Mouse (Mus musculus): ENCODE measurements around the gene Lrmda.

Gene Lrmda

GRCm38 (mm10) chr14:22335101-22335820 is 315.7 kb downstream of the Lrmda start:
- DNase-seq, result no peak

GRCm38 (mm10) chr14:22339176-22339575 is 319.7 kb downstream of the Lrmda start:
- no peak for DNase-seq

- DNase-seq, result peak; percentile 37
These were observed 323.8 kb downstream of the Lrmda start for GRCm38 (mm10) chr14:22343357-22343756.

GRCm38 (mm10) chr14:22345248-22345647 is 325.7 kb downstream of the Lrmda start:
- DNase-seq, result no peak

- DNase-seq, result no peak
These were observed 334.1 kb downstream of the Lrmda start for GRCm38 (mm10) chr14:22353626-22354025.

- peak; percentile 34 for DNase-seq
These were observed 335.5 kb downstream of the Lrmda start for GRCm38 (mm10) chr14:22354769-22355574.

- DNase-seq, result peak; percentile 44
These were observed 338.5 kb downstream of the Lrmda start for GRCm38 (mm10) chr14:22357991-22358503.

- no peak for DNase-seq
These were observed 344.7 kb downstream of the Lrmda start for GRCm38 (mm10) chr14:22364010-22364748.

GRCm38 (mm10) chr14:22364771-22365355 is 345.4 kb downstream of the Lrmda start:
- no peak for DNase-seq

GRCm38 (mm10) chr14:22367615-22368014 is 348.1 kb downstream of the Lrmda start:
- no peak for DNase-seq

GRCm38 (mm10) chr14:22371136-22371535 is 351.6 kb downstream of the Lrmda start:
- DNase-seq, result peak; percentile 45

- DNase-seq, result no peak
These were observed 353.3 kb downstream of the Lrmda start for GRCm38 (mm10) chr14:22372666-22373360.

- no peak for DNase-seq
These were observed 353.8 kb downstream of the Lrmda start for GRCm38 (mm10) chr14:22373361-22373745.

- no peak for DNase-seq
These were observed 357.6 kb downstream of the Lrmda start for GRCm38 (mm10) chr14:22377148-22377547.

GRCm38 (mm10) chr14:22382101-22382500 is 362.6 kb downstream of the Lrmda start:
- no peak for DNase-seq

- DNase-seq, result peak; percentile 22
These were observed 374.1 kb downstream of the Lrmda start for GRCm38 (mm10) chr14:22393616-22394015.

- no peak for DNase-seq
These were observed 382.9 kb downstream of the Lrmda start for GRCm38 (mm10) chr14:22402411-22402810.

GRCm38 (mm10) chr14:22406623-22407022 is 387.1 kb downstream of the Lrmda start:
- no peak for DNase-seq

GRCm38 (mm10) chr14:22410826-22411225 is 391.3 kb downstream of the Lrmda start:
- no peak for DNase-seq

- no peak for DNase-seq
These were observed 393.7 kb downstream of the Lrmda start for GRCm38 (mm10) chr14:22413220-22413619.

- no peak for DNase-seq
These were observed 398.2 kb downstream of the Lrmda start for GRCm38 (mm10) chr14:22417706-22418105.

GRCm38 (mm10) chr14:22421668-22422067 is 402.2 kb downstream of the Lrmda start:
- no peak for DNase-seq
